Mouse (Mus musculus) brown adipose tissue, adult 24 weeks (tissue): Measurements from ENCODE around the gene Chka. TPM values are rescaled to one million over a fixed set of nuclear protein-coding genes. Genes with fewer than 3 reads are reported as not detected.

Experiments used
- H3K27ac ChIP-seq: fragments of 200-500 bp; replicated peaks from 2 replicates; pipeline ENCODE4 v1.5.1; 2012; ENCODE audit warnings: low read depth, mild to moderate bottlenecking, low read length
- H3K4me1 ChIP-seq: fragments of 200-500 bp; 2 replicates; pipeline ENCODE4 v1.6.1; 2012; ENCODE audit warnings: low read length, mixed read lengths; ENCODE audit not compliant: control insufficient read depth, insufficient read depth, insufficient read length
- H3K4me3 ChIP-seq: fragments of 200-500 bp; 2 replicates; pipeline ENCODE4 v1.5.1; 2012; ENCODE audit warnings: low read depth, mild to moderate bottlenecking, low read length, moderate library complexity; ENCODE audit not compliant: insufficient read depth
- polyA plus RNA-seq: library from polyadenylated mRNA; stranded (reverse); fragments of >200 nt; gene quantifications from 2 replicates; pipeline ENCODE4 v1.2.4, GENCODE M21; 2012; ENCODE audit not compliant: missing spikeins, insufficient read depth, insufficient read length

Chka gene
- polyA plus RNA-seq, 1 experiment: 6.9 TPM

GRCm38 (mm10) chr19:3893545-3894116, 42.1 kb downstream of the Chka start:
- H3K4me1 ChIP-seq: no peaks in the 10 kb centered on the region
- no peak overlapping the region for H3K4me3 ChIP-seq
- H3K27ac ChIP-seq: no peak overlapping the region

- no peak overlapping the region for H3K4me3 ChIP-seq
- no peak overlapping the region for H3K27ac ChIP-seq
- H3K4me1 ChIP-seq: no peaks in the 10 kb centered on the region
These were observed 42.7 kb downstream of the Chka start for GRCm38 (mm10) chr19:3894294-3894693.

- no peak overlapping the region for H3K27ac ChIP-seq
- no peaks in the 10 kb centered on the region for H3K4me1 ChIP-seq
- no peak overlapping the region for H3K4me3 ChIP-seq
These were observed 43.6 kb downstream of the Chka start for GRCm38 (mm10) chr19:3895171-3895631.

- Histone ChIP-seq H3K4me3 (no peak overlapping the region), H3K27ac (no peak overlapping the region), H3K4me1 (no peaks in the 10 kb centered on the region)
These were observed 44.6 kb downstream of the Chka start for GRCm38 (mm10) chr19:3896208-3896607.

GRCm38 (mm10) chr19:3897557-3897956, 46.0 kb downstream of the Chka start:
- Histone ChIP-seq H3K4me3 (no peak overlapping the region), H3K27ac (no peak overlapping the region), H3K4me1 (no peaks in the 10 kb centered on the region)

- H3K27ac ChIP-seq: no peak overlapping the region
- H3K4me3 ChIP-seq: no peak overlapping the region
- peaks cover 1% of the 10 kb centered on the region for H3K4me1 ChIP-seq
These were observed 47.4 kb downstream of the Chka start for GRCm38 (mm10) chr19:3898952-3899351.

- Histone ChIP-seq H3K4me1 (peaks cover 5% of the 10 kb centered on the region), H3K27ac (no peak overlapping the region), H3K4me3 (no peak overlapping the region)
These were observed 48.0 kb downstream of the Chka start for GRCm38 (mm10) chr19:3899618-3900017.

GRCm38 (mm10) chr19:3902966-3903365, 51.4 kb downstream of the Chka start:
- Histone ChIP-seq H3K27ac (no peak overlapping the region), H3K4me1 (peaks cover 20% of the 10 kb centered on the region), H3K4me3 (no peak overlapping the region)

GRCm38 (mm10) chr19:3903648-3904362, 52.2 kb downstream of the Chka start:
- Histone ChIP-seq H3K4me3 (no peak overlapping the region), H3K4me1 (peaks cover 20% of the 10 kb centered on the region), H3K27ac (no peak overlapping the region)

GRCm38 (mm10) chr19:3904363-3904675, 52.7 kb downstream of the Chka start:
- Histone ChIP-seq H3K4me1 (peaks cover 20% of the 10 kb centered on the region), H3K4me3 (no peak overlapping the region), H3K27ac (peak overlapping the region; percentile 86; the same call in 1 of the 2 replicates)

- Histone ChIP-seq H3K27ac (peak overlapping the region; percentile 86), H3K4me3 (peak overlapping the region; percentile 90), H3K4me1 (peaks cover 20% of the 10 kb centered on the region)
These were observed 53.8 kb downstream of the Chka start for GRCm38 (mm10) chr19:3905261-3905969.

GRCm38 (mm10) chr19:3906326-3906725, 54.8 kb downstream of the Chka start:
- H3K4me1 ChIP-seq: peaks cover 20% of the 10 kb centered on the region
- peak overlapping the region; percentile 86 for H3K27ac ChIP-seq
- peak overlapping the region; percentile 90 for H3K4me3 ChIP-seq

- H3K4me1 ChIP-seq: peaks cover 20% of the 10 kb centered on the region
- H3K27ac ChIP-seq: peak within 1 kb of the TSS; percentile 86
These were observed 55.5 kb downstream of the Chka start, which contains the start of gene Tcirg1 for GRCm38 (mm10) chr19:3906795-3907786. Gene Tcirg1, minus strand, starts transcription at chr19:3907133.

GRCm38 (mm10) chr19:3907876-3908660, 56.5 kb downstream of the Chka start:
- H3K27ac ChIP-seq: peak overlapping the region; percentile 78
- peak overlapping the region; percentile 68 for H3K4me3 ChIP-seq
- H3K4me1 ChIP-seq: peaks cover 20% of the 10 kb centered on the region

More at GRCm38 (mm10) chr19:3906795-3907786, 55.5 kb downstream of the Chka start, which contains the start of gene Tcirg1:
- peak within 1 kb of the TSS; percentile 90 for H3K4me3 ChIP-seq
